Mouse (Mus musculus) urinary bladder, postnatal 25 days (tissue): Measurements from ENCODE around the gene Osbp.

Experiments used
- DNase-seq: peaks from one replicate; pipeline ENCODE4 v3.0.0; 2022; ENCODE audit warnings: low spot score

Osbp gene

DNA sequence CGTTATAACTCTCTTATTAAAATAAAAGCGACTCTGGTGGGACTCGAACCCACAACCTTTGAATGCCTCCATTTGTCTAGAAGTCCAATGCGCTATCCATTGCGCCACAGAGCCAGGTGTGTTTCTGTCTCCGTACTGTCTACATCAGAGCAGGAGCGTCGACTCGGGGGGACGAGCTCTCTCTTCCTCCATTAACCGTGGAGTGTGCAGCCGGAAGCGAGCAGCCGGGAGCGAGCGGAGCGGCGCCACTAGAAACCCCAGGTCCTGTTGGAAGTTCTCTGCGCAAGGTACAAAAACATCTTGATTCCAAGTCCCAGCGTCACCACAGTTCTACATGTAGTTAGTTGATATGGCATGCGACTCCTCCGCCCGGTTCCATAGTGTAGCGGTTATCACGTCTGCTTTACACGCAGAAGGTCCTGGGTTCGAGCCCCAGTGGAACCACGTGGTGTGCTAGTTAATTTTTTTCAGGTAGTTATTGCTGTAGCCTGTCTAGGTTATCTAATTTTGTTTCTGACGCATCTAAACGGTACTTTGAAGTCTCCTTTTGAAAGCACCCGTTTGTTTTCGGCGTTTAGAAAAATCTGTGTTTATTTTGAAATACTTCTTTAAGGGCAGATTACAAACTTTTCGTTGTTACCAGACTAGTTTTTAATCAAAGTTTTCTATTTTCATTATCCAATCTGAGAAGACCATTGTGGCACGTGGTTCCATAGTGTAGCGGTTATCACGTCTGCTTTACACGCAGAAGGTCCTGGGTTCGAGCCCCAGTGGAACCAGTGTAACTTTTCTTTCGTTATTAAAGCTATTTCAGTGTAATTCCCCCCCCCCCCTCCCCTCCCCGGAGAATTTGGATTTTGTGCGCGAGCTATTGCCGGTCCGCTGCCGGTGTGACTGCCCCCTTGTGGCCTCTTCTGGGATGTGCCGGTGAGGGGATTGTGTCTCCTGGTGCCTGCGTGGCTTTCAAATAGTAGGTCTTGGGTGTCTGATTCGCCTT, 46.1 kb downstream of the Osbp start:
- peak; percentile 85 for DNase-seq

DNA sequence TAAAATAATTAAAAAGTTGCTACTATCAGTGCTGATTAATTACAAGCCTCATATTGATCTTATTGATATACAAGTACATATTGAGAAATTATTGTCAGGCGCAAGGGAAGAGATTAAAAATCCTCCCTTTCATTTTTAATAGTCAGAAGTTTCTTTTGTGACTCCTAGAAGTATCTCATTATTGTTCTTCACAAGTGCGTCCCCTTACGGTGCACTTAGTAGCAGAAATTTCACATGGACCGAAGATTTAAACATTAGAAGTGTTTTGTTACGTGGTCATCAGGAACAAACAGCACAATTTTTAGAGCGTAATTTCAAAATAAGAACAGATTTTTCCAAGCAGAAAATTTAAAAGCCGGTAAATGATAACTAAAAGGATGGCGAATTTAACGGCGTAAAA, 46.9 kb downstream of the Osbp start:
- DNase-seq, result no peak

GRCm38 (mm10) chr19:12013228-12013627, 47.5 kb downstream of the Osbp start:
- DNase-seq, result peak; percentile 43

DNA sequence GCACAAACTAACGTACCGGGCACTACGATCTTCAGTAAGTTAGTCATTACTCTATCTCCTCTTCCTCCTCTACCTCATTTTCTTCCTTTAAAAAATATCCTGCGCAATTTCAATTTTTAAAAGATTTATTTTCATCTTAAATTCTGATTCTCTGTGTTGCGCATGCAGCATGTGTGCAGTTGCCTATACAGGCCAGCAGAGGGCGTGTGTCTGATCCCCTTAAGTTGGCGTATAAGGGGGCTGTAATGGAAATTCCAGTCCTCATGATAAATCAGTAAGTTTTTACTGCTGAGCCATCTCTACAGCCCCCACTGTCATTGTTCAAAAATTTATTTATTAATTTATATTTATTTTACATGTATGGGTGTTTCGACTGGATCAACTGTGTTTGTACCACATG, 50.0 kb downstream of the Osbp start:
- DNase-seq, result no peak

GRCm38 (mm10) chr19:12016192-12016591, 50.5 kb downstream of the Osbp start:
- no peak for DNase-seq

DNA sequence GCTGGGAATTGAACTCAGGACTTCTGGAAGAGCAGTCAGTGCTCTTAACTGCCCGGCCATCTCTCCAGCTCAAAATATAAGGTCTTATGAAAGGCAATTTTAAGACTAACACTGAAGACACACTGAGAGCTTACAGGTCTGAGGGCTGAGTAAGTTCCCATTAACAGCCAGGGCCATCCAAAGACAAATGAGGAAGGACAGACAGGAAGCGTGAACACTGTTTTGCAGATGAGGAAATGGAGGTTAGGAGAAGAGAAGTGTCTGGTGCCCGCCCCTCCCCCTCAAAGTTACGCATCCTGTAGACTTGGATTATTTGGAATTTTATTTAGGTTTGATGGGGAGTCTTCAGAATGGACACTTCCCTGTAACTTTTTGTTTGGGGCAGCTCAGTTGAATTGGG, 58.4 kb downstream of the Osbp start:
- DNase-seq, result no peak

GRCm38 (mm10) chr19:12025333-12025732, 59.6 kb downstream of the Osbp start:
- no peak for DNase-seq

- DNase-seq, result no peak
Measured at GRCm38 (mm10) chr19:12026606-12027005, 60.9 kb downstream of the Osbp start.

GRCm38 (mm10) chr19:12037727-12038126, 72.0 kb downstream of the Osbp start:
- DNase-seq, result no peak

- no peak for DNase-seq
Measured at GRCm38 (mm10) chr19:12041217-12041616, 75.5 kb downstream of the Osbp start, which contains the start of gene Olfr1423. Olfr1423 (minus strand) TSS chr19:12041317.

DNA sequence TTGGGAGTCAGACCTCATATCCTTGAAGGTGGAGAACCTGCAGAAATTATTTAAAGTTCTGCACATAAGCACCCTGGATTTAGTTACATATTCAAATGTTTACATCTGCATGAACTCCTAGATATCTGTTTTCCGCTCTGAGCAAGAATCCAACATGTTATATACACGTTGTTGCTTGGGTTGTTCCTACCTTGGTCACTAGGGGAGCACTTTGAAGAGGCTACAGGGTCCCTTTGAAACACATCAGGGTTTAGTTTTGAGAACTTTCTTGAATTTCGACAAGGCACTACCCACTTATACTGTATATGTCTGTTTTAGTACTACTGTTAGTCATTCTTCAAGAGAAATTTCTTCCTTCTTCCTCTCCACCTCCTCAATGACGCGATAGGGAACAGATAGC, 77.4 kb downstream of the Osbp start:
- no peak for DNase-seq
